Mouse (Mus musculus) neural tube, embryonic 14.5 days (tissue): ENCODE data around the gene Gm12569. TPM values are rescaled to one million over a fixed set of nuclear protein-coding genes. Genes with fewer than 3 reads are reported as not detected.

Experiments
- ATAC-seq: fragments of 200-750 bp; cut with Nextera tagmentation; 2 replicates; pipeline ENCODE4 v1.8.0; 2017; ENCODE audit warnings: low read depth, mild to moderate bottlenecking, moderate TSS enrichment, moderate library complexity
- H3K27ac ChIP-seq: fragments of 300-500 bp; sonication (generic); 2 replicates; pipeline ENCODE4 v1.5.1; 2014; ENCODE audit warnings: low read depth, mild to moderate bottlenecking, control low read depth, low read length, moderate library complexity, mixed read lengths
- H3K27me3 ChIP-seq: fragments of 300-500 bp; sonication (generic); 2 replicates; pipeline ENCODE4 v1.6.1; 2014; ENCODE audit warnings: low read length; ENCODE audit not compliant: control insufficient read depth, insufficient read depth
- H3K36me3 ChIP-seq: fragments of 300-500 bp; sonication (generic); 2 replicates; pipeline ENCODE4 v1.6.1; 2014; ENCODE audit warnings: low read length, mixed read lengths; ENCODE audit not compliant: control insufficient read depth, insufficient read depth
- H3K4me1 ChIP-seq: fragments of 300-500 bp; sonication (generic); 2 replicates; pipeline ENCODE4 v1.6.1; 2014; ENCODE audit warnings: low read length; ENCODE audit not compliant: control insufficient read depth, insufficient read depth
- H3K4me2 ChIP-seq: fragments of 300-500 bp; sonication (generic); 2 replicates; pipeline ENCODE4 v1.6.1; 2014; ENCODE audit warnings: mild to moderate bottlenecking, low read depth, low read length, control low read depth
- H3K4me3 ChIP-seq: fragments of 300-500 bp; sonication (generic); 2 replicates; pipeline ENCODE4 v1.5.1; 2014; ENCODE audit warnings: low read depth, low read length, control low read depth, mixed read lengths
- H3K9ac ChIP-seq: fragments of 300-500 bp; sonication (generic); replicated peaks from 2 replicates; pipeline ENCODE4 v1.6.1; 2014; ENCODE audit warnings: low read depth, mild to moderate bottlenecking, control low read depth, low read length, mixed read lengths
- H3K9me3 ChIP-seq: fragments of 300-500 bp; sonication (generic); 2 replicates; pipeline ENCODE4 v1.6.1; 2016; ENCODE audit warnings: low read length; ENCODE audit not compliant: control insufficient read depth
- WGBS: fragments of 180-500 bp; shearing (Covaris S2); extraction: QIAGEN DNeasy Blood & Tissue Kit; methylation state at CpG from one replicate; pipeline ENCODE4 v1.1.7; 2014; 5-methylcytosine and 5-hydroxymethylcytosine counted together
- polyA plus RNA-seq: library from polyadenylated mRNA; unstranded; fragments of >200 nt; fragmentation: Nextera tagmentation; extraction: Ambion mirVana; gene quantifications from 2 replicates; pipeline ENCODE4 v1.2.1, GENCODE M21; 2014

Gm12569 gene
- polyA plus RNA-seq, 1 experiment from 2014 or later: not detected

- H3K27me3 ChIP-seq: no peaks in the 10 kb centered on the region
- 87% methylated on average over 4 of the region's 4 CpGs for WGBS
- no peak overlapping the region for H3K9ac ChIP-seq
- ATAC-seq: no peak
- no peak overlapping the region for H3K4me3 ChIP-seq
- no peaks in the 10 kb centered on the region for H3K4me1 ChIP-seq
- H3K36me3 ChIP-seq: no peaks in the 10 kb centered on the region
- H3K9me3 ChIP-seq: no peaks in the 10 kb centered on the region
- H3K4me2 ChIP-seq: no peak overlapping the region
- no peak overlapping the region for H3K27ac ChIP-seq
These were observed 36.7 kb downstream of the Gm12569 start for GRCm38 (mm10) chr11:51257006-51257405.

- Histone ChIP-seq H3K4me1 (peaks cover 22% of the 10 kb centered on the region), H3K4me3 (peak within 1 kb of the TSS; percentile 98), H3K36me3 (no peaks in the 10 kb centered on the region), H3K27ac (peak within 1 kb of the TSS; percentile 81), H3K27me3 (no peaks in the 10 kb centered on the region), H3K4me2 (peak within 1 kb of the TSS; percentile 86), H3K9me3 (no peaks in the 10 kb centered on the region), H3K9ac (peak within 1 kb of the TSS; percentile 69)
- ATAC-seq: no peak
- WGBS: 65% methylated on average over 3 of the region's 3 CpGs
These were observed 41.5 kb downstream of the Gm12569 start, which contains the start of gene Clk4 for GRCm38 (mm10) chr11:51261680-51262219. Gene Clk4, plus strand, starts transcription at chr11:51261730.

DNA sequence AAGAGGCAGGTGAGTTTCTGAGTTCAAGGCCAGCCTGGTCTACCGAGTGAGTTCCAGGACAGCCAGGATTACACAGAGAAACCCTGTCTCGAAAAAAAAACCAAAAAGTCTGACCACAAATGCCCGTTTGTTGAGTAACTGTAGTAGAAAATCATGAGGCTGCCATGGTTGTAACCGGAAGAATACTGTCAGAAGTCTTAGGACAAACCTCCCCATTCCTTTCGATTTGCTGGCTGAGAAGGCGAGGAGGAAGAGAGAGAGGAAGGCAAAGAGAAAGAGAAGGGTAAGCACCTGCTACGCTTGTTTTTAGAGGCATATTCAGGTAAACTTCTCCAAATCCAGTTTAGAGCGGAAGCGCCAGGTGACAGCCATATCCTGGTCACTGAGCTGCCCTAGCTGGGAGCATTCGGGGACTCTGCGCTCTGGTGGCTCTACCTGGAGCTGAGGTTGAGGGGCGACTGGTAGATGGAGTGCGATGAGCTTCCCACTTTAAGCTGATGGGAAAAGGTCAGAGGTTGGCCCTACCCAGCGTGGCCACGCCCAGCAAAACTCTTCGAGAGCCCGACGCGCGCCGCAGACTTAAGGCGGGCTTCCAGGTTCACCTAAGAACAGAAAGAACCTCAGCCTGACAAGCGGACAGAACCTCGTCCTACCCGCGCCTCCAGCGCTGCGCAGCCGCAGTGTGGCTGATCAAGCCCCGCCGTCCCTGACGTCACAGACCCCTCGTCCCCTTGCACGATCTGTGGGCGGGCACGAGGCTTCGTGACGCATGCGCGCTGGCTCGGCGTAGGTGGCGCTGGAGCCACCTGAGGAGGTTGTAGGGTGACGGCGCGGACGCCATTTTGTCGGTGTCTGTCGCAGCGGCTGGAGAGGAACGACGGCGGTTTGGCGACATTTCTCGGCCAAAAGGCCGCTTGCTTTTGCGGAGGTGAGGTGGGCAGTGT, 42.3 kb downstream of the Gm12569 start, which contains the start of gene BC049762:
TSS of gene BC049762 (minus strand) at position 705 of the 944 bp plus-strand sequence.
- H3K36me3 ChIP-seq: peaks cover 4% of the 10 kb centered on the region; the same call in 1 of the 2 replicates
- ATAC-seq: peak; percentile 98
- peak within 1 kb of the TSS; percentile 86 for H3K4me2 ChIP-seq
- no peaks in the 10 kb centered on the region for H3K9me3 ChIP-seq
- WGBS: 10% methylated on average over 57 of the region's 57 CpGs
- peak within 1 kb of the TSS; percentile 98 for H3K4me3 ChIP-seq
- peaks cover 22% of the 10 kb centered on the region for H3K4me1 ChIP-seq
- peak within 1 kb of the TSS; percentile 97 for H3K27ac ChIP-seq
- peak within 1 kb of the TSS; percentile 95 for H3K9ac ChIP-seq
- no peaks in the 10 kb centered on the region for H3K27me3 ChIP-seq

- H3K36me3 ChIP-seq: peaks cover 4% of the 10 kb centered on the region; the same call in 1 of the 2 replicates
- H3K4me2 ChIP-seq: peak overlapping the region; percentile 73
- peak; percentile 66 for ATAC-seq
- H3K27ac ChIP-seq: peak overlapping the region; percentile 97
- H3K9ac ChIP-seq: peak overlapping the region; percentile 95
- H3K4me1 ChIP-seq: peaks cover 22% of the 10 kb centered on the region
- no peaks in the 10 kb centered on the region for H3K27me3 ChIP-seq
- WGBS: under 1% methylated on average over 50 of the region's 50 CpGs
- peak overlapping the region; percentile 98 for H3K4me3 ChIP-seq
- H3K9me3 ChIP-seq: no peaks in the 10 kb centered on the region
These were observed 43.1 kb downstream of the Gm12569 start for GRCm38 (mm10) chr11:51263286-51263831.

GRCm38 (mm10) chr11:51264352-51264751, 44.1 kb downstream of the Gm12569 start:
- 24% methylated on average over 6 of the region's 6 CpGs for WGBS
- Histone ChIP-seq H3K4me3 (peak overlapping the region; percentile 98), H3K27ac (no peak overlapping the region), H3K4me1 (peaks cover 22% of the 10 kb centered on the region), H3K9me3 (no peaks in the 10 kb centered on the region), H3K27me3 (no peaks in the 10 kb centered on the region), H3K4me2 (peak overlapping the region; percentile 73), H3K36me3 (peaks cover 4% of the 10 kb centered on the region; the same call in 1 of the 2 replicates), H3K9ac (peak overlapping the region; percentile 16; the same call in 1 of the 2 replicates)
- no peak for ATAC-seq

- H3K27ac ChIP-seq: no peak overlapping the region
- H3K27me3 ChIP-seq: no peaks in the 10 kb centered on the region
- peak overlapping the region; percentile 73 for H3K4me2 ChIP-seq
- H3K9ac ChIP-seq: no peak overlapping the region
- H3K4me3 ChIP-seq: no peak overlapping the region; the same call in 1 of the 2 replicates
- WGBS: 55% methylated on average over 3 of the region's 3 CpGs
- H3K36me3 ChIP-seq: peaks cover 4% of the 10 kb centered on the region; the same call in 1 of the 2 replicates
- H3K9me3 ChIP-seq: no peaks in the 10 kb centered on the region
- H3K4me1 ChIP-seq: peaks cover 22% of the 10 kb centered on the region
- no peak for ATAC-seq
These were observed 45.1 kb downstream of the Gm12569 start for GRCm38 (mm10) chr11:51265326-51265725.

DNA sequence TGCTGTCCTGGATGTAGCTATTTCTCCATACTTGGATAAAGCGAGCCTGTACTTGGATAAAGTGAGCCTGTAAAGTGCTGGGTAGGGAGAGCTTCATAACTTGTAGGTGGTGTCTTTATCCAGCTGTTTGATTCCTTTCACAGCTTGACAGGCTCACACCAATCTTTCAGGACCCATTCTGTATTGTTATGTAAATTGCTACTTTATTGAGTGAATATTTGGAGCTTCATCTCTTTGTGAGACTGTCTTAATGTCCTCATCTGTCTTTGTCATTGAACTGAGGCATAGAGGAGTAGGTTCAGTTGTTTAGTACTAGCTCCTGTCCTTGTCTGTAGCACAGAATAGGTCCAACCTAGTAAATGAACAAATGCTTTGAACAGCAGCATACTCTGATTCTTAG, 54.1 kb downstream of the Gm12569 start:
- Histone ChIP-seq H3K4me3 (no peak overlapping the region), H3K27ac (no peak overlapping the region), H3K4me2 (no peak overlapping the region), H3K27me3 (no peaks in the 10 kb centered on the region), H3K9ac (no peak overlapping the region), H3K36me3 (peaks cover 45% of the 10 kb centered on the region), H3K9me3 (no peaks in the 10 kb centered on the region), H3K4me1 (no peaks in the 10 kb centered on the region)
- 63% methylated on average over 1 of the region's 1 CpGs for WGBS
- ATAC-seq: no peak
